Mouse (Mus musculus) brown adipose tissue, adult 24 weeks (tissue): ENCODE measurements around the gene Rala. TPM values are rescaled to one million over a fixed set of nuclear protein-coding genes. Genes with fewer than 3 reads are reported as not detected.
"Not testable (repeated sequence)": the region's sequence is repeated elsewhere in the genome, so short reads cannot be mapped to it uniquely, and the experiment has no call there.

Experiments
- H3K27ac ChIP-seq: fragments of 200-500 bp; replicated peaks from 2 replicates; pipeline ENCODE4 v1.5.1; 2012; ENCODE audit warnings: low read depth, mild to moderate bottlenecking, low read length
- H3K4me1 ChIP-seq: fragments of 200-500 bp; 2 replicates; pipeline ENCODE4 v1.6.1; 2012; ENCODE audit warnings: low read length, mixed read lengths; ENCODE audit not compliant: control insufficient read depth, insufficient read depth, insufficient read length
- H3K4me3 ChIP-seq: fragments of 200-500 bp; 2 replicates; pipeline ENCODE4 v1.5.1; 2012; ENCODE audit warnings: low read depth, mild to moderate bottlenecking, low read length, moderate library complexity; ENCODE audit not compliant: insufficient read depth
- polyA plus RNA-seq: library from polyadenylated mRNA; stranded (reverse); fragments of >200 nt; gene quantifications from 2 replicates; pipeline ENCODE4 v1.2.4, GENCODE M21; 2012; ENCODE audit not compliant: missing spikeins, insufficient read depth, insufficient read length

The Rala gene
- 101 and 106 TPM in 2 replicates for polyA plus RNA-seq

GRCm38 (mm10) chr13:17944078-17944917 is at the start of gene Rala:
Gene Rala, minus strand, starts transcription at chr13:17944239.
- peak within 1 kb of the TSS; percentile 95 for H3K4me3 ChIP-seq
- peak within 1 kb of the TSS; percentile 74 for H3K27ac ChIP-seq
- H3K4me1 ChIP-seq, result peaks cover 6% of the 10 kb centered on the region; the same call in 1 of the 2 replicates

DNA sequence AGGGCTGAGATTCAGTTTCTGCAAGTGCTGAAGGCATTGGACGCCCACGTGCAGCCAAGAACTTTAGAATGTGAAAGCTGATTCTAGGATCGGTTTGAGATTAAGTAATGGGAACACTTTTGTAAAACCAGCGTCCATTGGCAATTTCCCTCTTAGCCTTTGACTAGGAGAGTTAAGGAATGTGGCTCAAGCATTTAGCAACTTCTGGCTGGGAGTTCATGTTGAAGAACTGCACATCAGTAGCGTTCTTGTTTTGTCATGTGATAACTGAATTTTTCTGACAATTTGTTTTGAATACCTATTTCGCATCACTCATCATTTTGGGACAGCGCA is 49.4 kb upstream of the Rala start:
- H3K4me3 ChIP-seq, result peak overlapping the region; percentile 89
- no peaks in the 10 kb centered on the region for H3K4me1 ChIP-seq
- H3K27ac ChIP-seq, result peak overlapping the region; percentile 37; the same call in 1 of the 2 replicates

DNA sequence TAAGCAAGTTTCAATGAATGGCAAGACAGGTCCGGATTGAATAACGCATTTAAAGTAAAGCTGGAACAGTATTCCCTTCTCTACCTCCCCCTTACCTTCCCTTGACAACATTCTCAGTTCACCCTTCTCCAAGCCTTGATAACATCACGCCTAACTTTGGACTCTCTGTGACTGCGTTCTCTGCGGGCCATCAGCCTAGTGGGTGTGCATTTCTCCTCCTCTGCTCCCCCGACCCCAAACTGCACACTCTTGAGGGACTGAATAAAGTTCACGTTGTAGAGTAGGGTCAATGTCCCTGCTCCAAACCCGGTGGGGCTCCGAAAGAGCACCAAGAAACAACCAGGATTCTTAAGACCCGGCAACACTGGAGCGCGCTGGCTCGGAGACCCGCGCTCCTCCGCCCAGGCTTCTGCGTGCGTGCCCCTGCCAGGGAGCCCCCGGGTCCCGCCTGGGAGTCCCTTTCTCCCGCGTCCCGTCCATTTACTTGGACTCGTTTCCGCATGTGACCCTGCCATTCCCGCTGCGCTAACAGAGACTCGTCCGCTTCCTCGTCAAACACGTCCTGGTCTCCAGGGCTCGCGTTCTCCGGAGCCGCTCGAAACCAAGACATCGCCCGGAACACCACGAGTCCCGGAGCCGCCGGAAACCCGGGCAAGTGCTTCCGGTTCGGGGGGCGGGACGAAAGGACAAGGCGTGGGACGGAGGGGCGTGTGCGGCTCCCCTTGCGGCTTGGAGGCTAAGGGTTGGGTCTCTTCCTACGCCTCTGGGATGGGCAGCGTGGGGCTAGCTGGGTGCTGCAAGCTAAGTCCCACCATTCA is 48.9 kb upstream of the Rala start, which contains the start of gene Yae1d1:
Yae1d1 (minus strand) TSS at position 653 of the 818 bp plus-strand sequence.
- Histone ChIP-seq H3K4me3 (peak within 1 kb of the TSS; percentile 89), H3K4me1 (no peaks in the 10 kb centered on the region), H3K27ac (peak within 1 kb of the TSS; percentile 50)

GRCm38 (mm10) chr13:17992009-17992408 is 48.0 kb upstream of the Rala start:
- Histone ChIP-seq H3K4me1 (no peaks in the 10 kb centered on the region), H3K27ac (no peak overlapping the region), H3K4me3 (no peak overlapping the region)

DNA sequence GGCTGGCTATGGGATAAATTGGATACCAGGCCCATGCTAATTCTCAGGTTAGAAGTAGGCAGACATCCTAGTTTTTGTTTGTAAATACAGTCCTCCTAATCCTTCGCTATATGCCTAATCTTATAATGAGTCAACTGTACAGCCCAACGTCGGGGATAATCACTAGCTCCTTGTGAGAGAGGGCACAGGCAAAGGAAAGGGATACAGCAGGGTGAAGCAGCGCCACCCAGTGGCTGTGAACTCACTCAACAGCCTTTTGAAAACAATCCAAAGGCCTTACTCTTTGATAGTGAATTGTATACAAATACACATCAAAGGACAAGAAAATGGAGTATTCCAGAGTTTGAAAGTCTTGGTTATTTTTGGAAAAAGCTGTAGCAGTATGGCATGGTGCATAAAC is 39.2 kb upstream of the Rala start:
- no peak overlapping the region for H3K27ac ChIP-seq
- H3K4me1 ChIP-seq, result no peaks in the 10 kb centered on the region
- no peak overlapping the region for H3K4me3 ChIP-seq

GRCm38 (mm10) chr13:17982634-17983033 is 38.6 kb upstream of the Rala start:
- Histone ChIP-seq H3K4me3 (no peak overlapping the region), H3K27ac (no peak overlapping the region), H3K4me1 (no peaks in the 10 kb centered on the region)

GRCm38 (mm10) chr13:17976854-17977739 is 33.1 kb upstream of the Rala start:
- no peak overlapping the region for H3K4me3 ChIP-seq
- no peaks in the 10 kb centered on the region for H3K4me1 ChIP-seq

DNA sequence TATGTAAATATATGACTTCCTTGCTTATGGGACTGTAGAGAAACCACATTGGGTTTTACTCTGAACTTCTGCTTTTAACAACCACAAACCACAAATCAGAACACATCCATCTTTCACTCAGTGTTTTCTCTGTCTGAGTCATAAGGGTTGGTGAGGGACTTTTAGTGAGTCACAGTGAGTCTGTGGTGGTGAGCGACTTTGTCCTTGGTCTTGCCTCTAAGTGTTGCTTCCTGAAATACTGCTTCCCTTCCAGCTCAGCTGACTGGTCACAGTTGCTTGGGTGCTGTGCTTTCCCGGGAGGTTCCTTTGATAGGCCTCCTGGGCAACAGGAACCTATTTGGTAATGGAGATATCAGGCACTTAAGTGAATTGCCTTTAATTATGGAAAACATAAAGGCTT is 31.9 kb upstream of the Rala start:
- no peak overlapping the region for H3K27ac ChIP-seq
- no peak overlapping the region for H3K4me3 ChIP-seq
- no peaks in the 10 kb centered on the region for H3K4me1 ChIP-seq

More at GRCm38 (mm10) chr13:17976854-17977739, 33.1 kb upstream of the Rala start:
- no peak overlapping the region for H3K27ac ChIP-seq

DNA sequence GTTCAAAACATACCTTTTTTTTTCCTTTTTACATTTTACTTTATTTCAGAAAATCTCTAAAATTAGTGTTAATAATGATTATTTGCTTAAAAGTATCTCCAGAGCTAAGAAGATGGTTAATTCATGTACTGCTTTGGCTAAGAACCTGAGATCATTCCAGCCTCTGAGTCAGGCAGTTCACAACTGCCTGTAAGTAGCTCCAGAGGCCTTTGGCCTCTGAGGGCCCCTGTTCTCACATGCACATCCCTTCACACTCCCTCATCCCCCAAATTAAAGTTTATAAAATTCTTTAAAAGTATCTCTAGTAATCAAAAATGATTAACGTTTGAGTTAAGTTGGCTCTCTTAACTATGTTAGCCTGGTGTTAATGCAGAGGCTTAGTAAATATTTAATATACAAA is 31.4 kb upstream of the Rala start:
- no peak overlapping the region for H3K27ac ChIP-seq
- no peaks in the 10 kb centered on the region for H3K4me1 ChIP-seq
- no peak overlapping the region for H3K4me3 ChIP-seq

DNA sequence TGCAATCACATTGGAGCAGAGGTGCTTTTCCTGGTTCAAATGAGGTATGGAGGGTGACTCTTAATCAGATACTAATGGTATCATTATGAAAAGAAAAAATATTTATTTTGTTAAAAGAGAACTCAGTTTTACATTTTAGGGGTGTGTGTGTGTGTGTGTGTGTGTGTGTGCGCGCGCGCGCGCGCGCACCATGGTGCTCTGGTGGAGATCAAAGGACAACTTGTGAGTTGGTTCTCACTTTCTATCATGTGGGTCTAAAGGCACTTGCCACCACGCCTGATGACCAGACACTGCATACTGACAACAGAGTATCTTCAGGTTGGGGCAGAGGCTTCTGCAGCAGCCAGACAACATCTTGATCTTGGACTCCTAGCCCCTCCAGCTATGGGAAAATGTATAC is 30.7 kb upstream of the Rala start:
- Histone ChIP-seq H3K4me3 (no peak overlapping the region), H3K27ac (no peak overlapping the region), H3K4me1 (no peaks in the 10 kb centered on the region)

- Histone ChIP-seq H3K4me1 (no peaks in the 10 kb centered on the region), H3K27ac (no peak overlapping the region), H3K4me3 (no peak overlapping the region)
These were observed 16.6 kb upstream of the Rala start for GRCm38 (mm10) chr13:17960613-17961012.

GRCm38 (mm10) chr13:17954282-17954681 is 10.2 kb upstream of the Rala start:
- Histone ChIP-seq H3K4me3 (no peak overlapping the region), H3K4me1 (no peaks in the 10 kb centered on the region), H3K27ac (no peak overlapping the region)

DNA sequence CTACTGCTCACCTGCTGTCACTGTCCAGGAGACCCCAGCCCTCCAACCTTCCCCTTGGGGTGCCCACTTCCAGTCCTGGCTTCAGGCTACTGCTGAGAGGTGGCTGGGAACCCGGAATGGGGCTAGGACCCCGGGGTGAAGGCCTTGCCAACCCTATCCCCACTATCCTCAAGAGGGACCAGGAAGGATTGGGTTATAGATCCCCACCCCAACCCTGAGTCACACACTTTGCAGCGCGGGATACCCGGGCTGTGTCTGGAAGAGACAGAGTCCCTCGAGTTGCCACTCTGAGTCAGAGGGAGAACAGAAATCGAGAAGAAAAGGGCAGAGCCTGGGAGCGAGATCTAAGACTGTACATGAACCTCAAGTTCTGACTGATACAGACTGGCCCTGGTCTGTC is 6.5 kb upstream of the Rala start:
- H3K4me3 ChIP-seq, H3K4me1 ChIP-seq, H3K27ac ChIP-seq: not testable (repeated sequence)

- Histone ChIP-seq H3K4me3 (no peak overlapping the region), H3K27ac (no peak overlapping the region)
These were observed 5.5 kb upstream of the Rala start for GRCm38 (mm10) chr13:17949555-17949954.

More at GRCm38 (mm10) chr13:17949555-17949954, 5.5 kb upstream of the Rala start:
- H3K4me1 ChIP-seq, result no peaks in the 10 kb centered on the region; the same call in 1 of the 2 replicates
